In the genomic region with DNA sequence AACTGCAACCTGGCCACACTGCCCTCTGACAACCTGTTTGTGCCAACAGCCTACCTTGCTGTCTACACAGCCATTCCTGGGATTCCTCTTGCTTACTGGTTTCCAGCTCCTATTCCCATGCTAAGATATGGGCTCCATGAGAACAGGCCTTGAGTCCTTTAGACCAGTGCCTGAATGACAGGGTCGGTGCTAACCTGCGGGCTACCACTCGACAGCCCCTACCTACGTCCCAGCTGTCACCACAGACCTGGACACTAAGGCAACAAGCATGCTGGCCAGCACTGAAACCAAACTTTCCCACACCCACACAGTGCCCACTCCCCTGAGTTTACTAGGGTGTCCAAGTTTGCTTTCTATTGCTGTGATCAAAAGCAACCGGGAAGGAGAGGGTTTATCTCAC, we compare ENCODE assay signal across 11 mouse cellular contexts. TPM values are rescaled to one million over a fixed set of nuclear protein-coding genes. Genes with fewer than 3 reads are reported as not detected.
A peak's percentile ranks its signal among the peaks of the same experiment; 100 is the strongest.
DNase-seq lines count a peak whose midpoint lies in the region; ATAC-seq lines count a peak whose summit lies in the region.
"Had no signal": no experiment of that assay in that cellular context is flagged by ENCODE, and none has a peak within 500 bp of the region (broad histone marks: within the 10 kb centered on the region; RNA-seq: fewer than 3 reads in every experiment).

No protein-coding gene starts in this region.

- 93% methylated on average over 5 of the region's 5 CpGs for WGBS in heart, embryonic 12.5 days
- 98% methylated on average over 5 of the region's 5 CpGs for WGBS in midbrain, embryonic 12.5 days
- WGBS in midbrain, embryonic 11.5 days, result 94% methylated on average over 5 of the region's 5 CpGs
- 96% methylated on average over 5 of the region's 5 CpGs for WGBS in embryonic facial prominence, embryonic 10.5 days
- 97% methylated on average over 5 of the region's 5 CpGs for WGBS in midbrain, embryonic 13.5 days

- H3K9ac ChIP-seq in heart, embryonic 12.5 days, result no peak overlapping the region
- no peak overlapping the region for H3K9ac ChIP-seq in midbrain, embryonic 12.5 days (replicated peaks)
- H3K9ac ChIP-seq in midbrain, embryonic 11.5 days (ENCODE audit: low read length), result no peak overlapping the region
- no peak overlapping the region for H3K9ac ChIP-seq in midbrain, embryonic 13.5 days (replicated peaks)

- H3K4me3 ChIP-seq in heart, embryonic 12.5 days, result no peak overlapping the region
- no peak overlapping the region for H3K4me3 ChIP-seq in midbrain, embryonic 12.5 days
- no peak overlapping the region for H3K4me3 ChIP-seq in midbrain, embryonic 11.5 days (ENCODE audit: low read depth, low read length)
- peak overlapping the region; percentile 98; the same call in 1 of the 2 replicates for H3K4me3 ChIP-seq in embryonic facial prominence, embryonic 10.5 days
- peak overlapping the region; percentile 94 for H3K4me3 ChIP-seq in midbrain, embryonic 13.5 days (replicated peaks)

- H3K4me2 ChIP-seq in heart, embryonic 12.5 days, result peak overlapping the region; percentile 82; the same call in 1 of the 2 replicates
- peak overlapping the region; percentile 96 for H3K4me2 ChIP-seq in midbrain, embryonic 12.5 days (replicated peaks)
- no peak overlapping the region for H3K4me2 ChIP-seq in midbrain, embryonic 11.5 days
- H3K4me2 ChIP-seq in midbrain, embryonic 13.5 days (replicated peaks), result peak overlapping the region; percentile 98; the same call in 1 of the 2 replicates

- H3K36me3 ChIP-seq in heart, embryonic 12.5 days, result no peaks in the 10 kb centered on the region
- H3K36me3 ChIP-seq in midbrain, embryonic 12.5 days, result no peaks in the 10 kb centered on the region
- no peaks in the 10 kb centered on the region for H3K36me3 ChIP-seq in midbrain, embryonic 11.5 days (ENCODE audit: control insufficient read depth, insufficient read depth, low read length)
- peaks cover 5% of the 10 kb centered on the region for H3K36me3 ChIP-seq in embryonic facial prominence, embryonic 10.5 days (replicated peaks)
- no peaks in the 10 kb centered on the region for H3K36me3 ChIP-seq in midbrain, embryonic 13.5 days

- no peaks in the 10 kb centered on the region for H3K27me3 ChIP-seq in heart, embryonic 12.5 days (replicated peaks)
- no peaks in the 10 kb centered on the region for H3K27me3 ChIP-seq in midbrain, embryonic 12.5 days
- no peaks in the 10 kb centered on the region for H3K27me3 ChIP-seq in midbrain, embryonic 11.5 days (ENCODE audit: control insufficient read depth, insufficient read depth, low read length)
- H3K27me3 ChIP-seq in embryonic facial prominence, embryonic 10.5 days (replicated peaks; ENCODE audit: low read depth, poor library complexity, severe bottlenecking), result no peaks in the 10 kb centered on the region
- no peaks in the 10 kb centered on the region for H3K27me3 ChIP-seq in midbrain, embryonic 13.5 days

- no peak for ATAC-seq in heart, embryonic 12.5 days (ENCODE audit: insufficient number of reproducible peaks, low FRiP score)
- ATAC-seq in midbrain, embryonic 12.5 days (ENCODE audit: low FRiP score, low read depth), result no peak
- ATAC-seq in midbrain, embryonic 11.5 days (ENCODE audit: low FRiP score), result no peak
- no peak for ATAC-seq in midbrain, embryonic 13.5 days
- ATAC-seq in granulocyte monocyte progenitor cell, adult 5-6 weeks (replicated peaks; ENCODE audit: poor library complexity, severe bottlenecking), result no peak

- intact Hi-C loops in heart, postnatal 14 days (cut with DNase I), result no loop called here

- no peaks in the 10 kb centered on the region for H3K9me3 ChIP-seq in heart, embryonic 12.5 days (replicated peaks)
- H3K9me3 ChIP-seq in midbrain, embryonic 12.5 days, result no peaks in the 10 kb centered on the region
- no peaks in the 10 kb centered on the region for H3K9me3 ChIP-seq in midbrain, embryonic 11.5 days (ENCODE audit: control insufficient read depth, low read length)
- H3K9me3 ChIP-seq in embryonic facial prominence, embryonic 10.5 days, result no peaks in the 10 kb centered on the region
- no peaks in the 10 kb centered on the region for H3K9me3 ChIP-seq in midbrain, embryonic 13.5 days

- no peak for DNase-seq in heart, postnatal 14 days
- no peak for DNase-seq in midbrain, embryonic 11.5 days (ENCODE audit: low spot score, missing footprints)
- no peak for DNase-seq in embryonic facial prominence, embryonic 10.5 days (ENCODE audit: low spot score)
- no peak for DNase-seq in left cerebral cortex, adult 11 months (ENCODE audit: low spot score)
- DNase-seq: cerebellum, adult 2 months; kidney, adult 8-10 months; thymus, postnatal 25 days had no signal

- peaks cover 18% of the 10 kb centered on the region for H3K4me1 ChIP-seq in heart, embryonic 12.5 days (replicated peaks)
- H3K4me1 ChIP-seq in midbrain, embryonic 12.5 days, result peaks cover 19% of the 10 kb centered on the region
- H3K4me1 ChIP-seq in midbrain, embryonic 11.5 days (ENCODE audit: control insufficient read depth, insufficient read depth, low read length), result peaks cover 7% of the 10 kb centered on the region
- peaks cover 20% of the 10 kb centered on the region for H3K4me1 ChIP-seq in embryonic facial prominence, embryonic 10.5 days
- H3K4me1 ChIP-seq in midbrain, embryonic 13.5 days (replicated peaks), result peaks cover 20% of the 10 kb centered on the region

- no peak overlapping the region for H3K27ac ChIP-seq in heart, embryonic 12.5 days (ENCODE audit: poor library complexity, severe bottlenecking)
- no peak overlapping the region for H3K27ac ChIP-seq in midbrain, embryonic 12.5 days (replicated peaks)
- H3K27ac ChIP-seq in midbrain, embryonic 11.5 days (ENCODE audit: low read depth, low read length), result no peak overlapping the region
- H3K27ac ChIP-seq in embryonic facial prominence, embryonic 10.5 days (replicated peaks), result no peak overlapping the region
- H3K27ac ChIP-seq in midbrain, embryonic 13.5 days, result no peak overlapping the region

RNA-seq across cellular contexts. Expression of gene Klhdc4, which starts 1.6 kb away (rescaled TPM):
- polyA plus RNA-seq in heart, embryonic 12.5 days (2016; fragmentation: Nextera tagmentation; extraction: Ambion mirVana), result 27.7 and 28.2 TPM in 2 replicates
- total RNA-seq in heart, postnatal 14 days (2021), result 10 to 100 TPM; 13.2 to 13.8 TPM
- 49.3 and 50.4 TPM in 2 replicates for polyA plus RNA-seq in midbrain, embryonic 12.5 days (2016; fragmentation: Nextera tagmentation; extraction: Ambion mirVana)
- polyA plus RNA-seq in midbrain, embryonic 11.5 days (2014; fragmentation: Nextera tagmentation; extraction: Ambion mirVana), result 49.4 and 52.9 TPM in 2 replicates
- polyA plus RNA-seq in embryonic facial prominence, embryonic 10.5 days (2016; fragmentation: Nextera tagmentation; extraction: Ambion mirVana), result 67.3 and 71.2 TPM in 2 replicates
- polyA plus RNA-seq in midbrain, embryonic 13.5 days (2015; fragmentation: Nextera tagmentation; extraction: Ambion mirVana), result 45.5 and 45.7 TPM in 2 replicates
- 41.4 and 44.4 TPM in 2 replicates for total RNA-seq in granulocyte monocyte progenitor cell, adult 5-6 weeks (2014; fragmentation: Nextera tagmentation)
- 29.6 and 35.0 TPM in 2 replicates for total RNA-seq in granulocyte monocyte progenitor cell, adult 5-6 weeks (2017)

Comparison
In these comparisons a context has a peak if more than half of its experiments do, and no peak if none do; other contexts are left out.
1. H3K4me3 ChIP-seq: peak in embryonic facial prominence, embryonic 10.5 days (single experiment) and midbrain, embryonic 13.5 days (single experiment); none in heart, embryonic 12.5 days (single experiment), midbrain, embryonic 12.5 days (single experiment) and midbrain, embryonic 11.5 days (single experiment).